Mouse (Mus musculus) heart, adult 2 months (tissue): Measurements from ENCODE around the gene Clspn. TPM values are rescaled to one million over a fixed set of nuclear protein-coding genes. Genes with fewer than 3 reads are reported as not detected.

Experiments used
- DNase-seq, 2 experiments: peaks; one replicate each; pipeline ENCODE4 v3.0.0; 2021
- H3K27ac ChIP-seq: fragments of 200-600 bp; 2 replicates; pipeline ENCODE4 v1.8.1; 2022
- H3K27me3 ChIP-seq: fragments of 200-500 bp; 2 replicates; pipeline ENCODE4 v1.6.1; 2012; ENCODE audit warnings: mild to moderate bottlenecking, low read length, inconsistent platforms, mixed read lengths; ENCODE audit not compliant: control insufficient read depth, insufficient read depth
- H3K36me3 ChIP-seq: fragments of 200-500 bp; 2 replicates; pipeline ENCODE4 v1.6.1; 2012; ENCODE audit warnings: low read length, inconsistent platforms; ENCODE audit not compliant: control insufficient read depth, insufficient read depth
- H3K4me1 ChIP-seq: fragments of 200-500 bp; 2 replicates; pipeline ENCODE4 v1.6.1; 2011; ENCODE audit warnings: low read length; ENCODE audit not compliant: control insufficient read depth, insufficient read depth
- H3K4me3 ChIP-seq: fragments of 200-600 bp; 2 replicates; pipeline ENCODE4 v1.8.1; 2022
- H3K79me2 ChIP-seq: fragments of 200-500 bp; replicated peaks from 2 replicates; pipeline ENCODE4 v1.6.1; 2012; ENCODE audit warnings: mild to moderate bottlenecking, inconsistent platforms, low read length, moderate library complexity, mixed read lengths; ENCODE audit not compliant: control insufficient read depth, insufficient read depth
- H3K9ac ChIP-seq: fragments of 200-500 bp; 2 replicates; pipeline ENCODE4 v1.6.1; 2012; ENCODE audit warnings: low read depth, mild to moderate bottlenecking, control low read depth, inconsistent platforms, low read length, mixed read lengths
- CTCF ChIP-seq: fragments of 200-600 bp; IDR thresholded peaks from 2 replicates; pipeline ENCODE4 v1.8.1; 2022; ENCODE audit warnings: antibody characterized with exemption, mild to moderate bottlenecking, moderate library complexity
- EP300 ChIP-seq: fragments of 200-500 bp; IDR thresholded peaks from 2 replicates; pipeline ENCODE4 v1.6.1; 2011; ENCODE audit warnings: low read depth, low read length, control low read depth; ENCODE audit not compliant: insufficient read depth
- POLR2A ChIP-seq: fragments of 200-500 bp; IDR thresholded peaks from 2 replicates; pipeline ENCODE4 v1.6.1; 2011; ENCODE audit warnings: mild to moderate bottlenecking, low read depth, low read length, control low read depth; ENCODE audit not compliant: insufficient read depth
- WGBS: fragments of 180-500 bp; shearing (Covaris S2); methylation state at CpG from one replicate; pipeline ENCODE4 v1.1.7; 2018; 5-methylcytosine and 5-hydroxymethylcytosine counted together
- intact Hi-C: fragments of 180-260 bp; cut with DNase I; formaldehyde crosslinking; loops from one replicate; pipeline ENCODE4 v1.15.1; 2025
- polyA plus RNA-seq: library from polyadenylated mRNA; depleted of rRNA; stranded (reverse); fragments of >200 nt; gene quantifications from 2 replicates; pipeline ENCODE4 v1.2.3, GENCODE M21; 2012
- total RNA-seq, 2 experiments: library from RNA; stranded (reverse); gene quantifications; 2 replicates each; pipeline ENCODE4 v1.2.3; 2021

Gene Clspn
- total and polyA plus RNA-seq, 3 experiments: 0.14 to 0.37 TPM; not detected in 1

- TF ChIP-seq EP300 (no peak), CTCF (no peak), POLR2A (no peak)
- DNase-seq: peak in 1 of 2 experiments; percentile 31
- WGBS: 43% methylated on average over 5 of the region's 5 CpGs
- H3K4me1 ChIP-seq: peaks cover 4% of the 10 kb centered on the region
- no peaks in the 10 kb centered on the region; the same call in 1 of the 2 replicates for H3K27me3 ChIP-seq
- intact Hi-C loops: no loop called here
- H3K79me2 ChIP-seq: no peaks in the 10 kb centered on the region
- H3K36me3 ChIP-seq: peaks cover 2% of the 10 kb centered on the region
- H3K9ac ChIP-seq: no peak overlapping the region
- no peak overlapping the region for H3K4me3 ChIP-seq
- H3K27ac ChIP-seq: no peak overlapping the region
Observed at GRCm38 (mm10) chr4:126536865-126537264, 19.9 kb upstream of the Clspn start.

GRCm38 (mm10) chr4:126540487-126541071, 16.2 kb upstream of the Clspn start:
- H3K27ac ChIP-seq: no peak overlapping the region
- TF ChIP-seq POLR2A (no peak), CTCF (no peak), EP300 (no peak)
- WGBS: 77% methylated on average over 3 of the region's 3 CpGs
- H3K9ac ChIP-seq: no peak overlapping the region
- no peak overlapping the region for H3K4me3 ChIP-seq
- H3K79me2 ChIP-seq: no peaks in the 10 kb centered on the region
- H3K36me3 ChIP-seq: no peaks in the 10 kb centered on the region
- H3K27me3 ChIP-seq: no peaks in the 10 kb centered on the region
- no peaks in the 10 kb centered on the region; the same call in 1 of the 2 replicates for H3K4me1 ChIP-seq
- no peak for DNase-seq
- intact Hi-C loops: no loop called here

- intact Hi-C loops: no loop called here
- Histone ChIP-seq H3K36me3 (no peaks in the 10 kb centered on the region), H3K9ac (no peak overlapping the region), H3K4me3 (no peak overlapping the region), H3K79me2 (no peaks in the 10 kb centered on the region), H3K27me3 (no peaks in the 10 kb centered on the region), H3K4me1 (no peaks in the 10 kb centered on the region), H3K27ac (no peak overlapping the region)
- no peak for DNase-seq
- 64% methylated on average over 7 of the region's 7 CpGs for WGBS
- TF ChIP-seq EP300 (no peak), POLR2A (no peak), CTCF (no peak)
Observed at GRCm38 (mm10) chr4:126542838-126543237, 13.9 kb upstream of the Clspn start.

- intact Hi-C loops: no loop called here
- H3K79me2 ChIP-seq: no peaks in the 10 kb centered on the region
- no peak overlapping the region for H3K9ac ChIP-seq
Observed at GRCm38 (mm10) chr4:126545016-126545415, 11.7 kb upstream of the Clspn start.

GRCm38 (mm10) chr4:126545703-126546102, 11.0 kb upstream of the Clspn start:
- H3K27me3 ChIP-seq: no peaks in the 10 kb centered on the region
- no peaks in the 10 kb centered on the region for H3K4me1 ChIP-seq
- no peak overlapping the region for H3K27ac ChIP-seq
- intact Hi-C loops: no loop called here
- no peak overlapping the region for H3K4me3 ChIP-seq
- no peak overlapping the region for H3K9ac ChIP-seq
- no peak for DNase-seq
- 60% methylated on average over 7 of the region's 7 CpGs for WGBS
- no peaks in the 10 kb centered on the region for H3K79me2 ChIP-seq
- TF ChIP-seq EP300 (no peak), CTCF (no peak), POLR2A (no peak)
- no peaks in the 10 kb centered on the region for H3K36me3 ChIP-seq

More at GRCm38 (mm10) chr4:126545016-126545415, 11.7 kb upstream of the Clspn start:
- TF ChIP-seq EP300 (no peak), POLR2A (no peak), CTCF (no peak)
- H3K36me3 ChIP-seq: no peaks in the 10 kb centered on the region
- 78% methylated on average over 1 of the region's 1 CpGs for WGBS
- no peaks in the 10 kb centered on the region for H3K27me3 ChIP-seq
- H3K4me3 ChIP-seq: no peak overlapping the region
- no peak overlapping the region for H3K27ac ChIP-seq
- no peak for DNase-seq
- no peaks in the 10 kb centered on the region for H3K4me1 ChIP-seq

GRCm38 (mm10) chr4:126546183-126546582, 10.6 kb upstream of the Clspn start:
- H3K36me3 ChIP-seq: no peaks in the 10 kb centered on the region
- no peak overlapping the region for H3K27ac ChIP-seq
- no peaks in the 10 kb centered on the region for H3K27me3 ChIP-seq
- intact Hi-C loops: no loop called here
- no peaks in the 10 kb centered on the region for H3K4me1 ChIP-seq
- 84% methylated on average over 2 of the region's 2 CpGs for WGBS
- no peaks in the 10 kb centered on the region for H3K79me2 ChIP-seq
- H3K9ac ChIP-seq: no peak overlapping the region
- no peak overlapping the region for H3K4me3 ChIP-seq
- TF ChIP-seq POLR2A (no peak), CTCF (no peak), EP300 (no peak)
- DNase-seq: no peak
